Mouse (Mus musculus) kidney, postnatal 0 days (tissue): ENCODE measurements around the gene Ranbp9. TPM values are rescaled to one million over a fixed set of nuclear protein-coding genes. Genes with fewer than 3 reads are reported as not detected.
A peak's percentile ranks its signal among the peaks of the same experiment; 100 is the strongest.
"Not testable (repeated sequence)": the region's sequence is repeated elsewhere in the genome, so short reads cannot be mapped to it uniquely, and the experiment has no call there.

Source experiments
- ATAC-seq: fragments of 200-750 bp; cut with Nextera tagmentation; replicated peaks from 2 replicates; pipeline ENCODE4 v1.8.0; 2017; ENCODE audit warnings: low read depth, moderate number of reproducible peaks, moderate TSS enrichment, moderate library complexity; ENCODE audit not compliant: low FRiP score
- DNase-seq: peaks from one replicate; pipeline ENCODE4 v3.0.0-alpha.2; 2016; ENCODE audit warnings: low spot score
- H3K27ac ChIP-seq: fragments of 300-500 bp; sonication (generic); 2 replicates; pipeline ENCODE4 v1.5.1; 2014; ENCODE audit warnings: mild to moderate bottlenecking
- H3K27me3 ChIP-seq: fragments of 300-500 bp; sonication (generic); 2 replicates; pipeline ENCODE4 v1.6.1; 2014; ENCODE audit warnings: low read length, mixed read lengths; ENCODE audit not compliant: insufficient read depth
- H3K36me3 ChIP-seq: fragments of 300-500 bp; sonication (generic); 2 replicates; pipeline ENCODE4 v1.6.1; 2014; ENCODE audit warnings: low read length, mixed read lengths; ENCODE audit not compliant: insufficient read depth
- H3K4me1 ChIP-seq: fragments of 300-500 bp; sonication (generic); replicated peaks from 2 replicates; pipeline ENCODE4 v1.6.1; 2014; ENCODE audit warnings: antibody characterized with exemption, low read length, mixed read lengths; ENCODE audit not compliant: insufficient read depth
- H3K4me2 ChIP-seq: fragments of 300-500 bp; sonication (generic); 2 replicates; pipeline ENCODE4 v1.6.1; 2014; ENCODE audit warnings: mild to moderate bottlenecking, low read length, moderate library complexity, mixed read lengths
- H3K4me3 ChIP-seq: fragments of 300-500 bp; sonication (generic); replicated peaks from 2 replicates; pipeline ENCODE4 v1.5.1; 2014; ENCODE audit warnings: low read depth, low read length
- H3K9ac ChIP-seq: fragments of 300-500 bp; sonication (generic); 2 replicates; pipeline ENCODE4 v1.6.1; 2014; ENCODE audit warnings: low read depth, low read length
- H3K9me3 ChIP-seq: fragments of 300-500 bp; sonication (generic); replicated peaks from 2 replicates; pipeline ENCODE4 v1.6.1; 2016; ENCODE audit warnings: low read length, inconsistent platforms, mixed read lengths
- CTCF ChIP-seq: IDR thresholded peaks from 2 replicates; pipeline ENCODE4 v1.5.1; 2016; ENCODE audit warnings: antibody characterized with exemption, low read depth, mild to moderate bottlenecking, moderate library complexity
- WGBS: fragments of 180-500 bp; shearing (Covaris S2); extraction: QIAGEN DNeasy Blood & Tissue Kit; methylation state at CpG from one replicate; pipeline ENCODE4 v1.1.7; 2014; 5-methylcytosine and 5-hydroxymethylcytosine counted together
- polyA plus RNA-seq: library from polyadenylated mRNA; unstranded; fragments of >200 nt; fragmentation: Nextera tagmentation; extraction: Ambion mirVana; gene quantifications from 2 replicates; pipeline ENCODE4 v1.2.1, GENCODE M21; 2015

Gene Ranbp9
- polyA plus RNA-seq, 1 experiment from 2014 or later = 10.6 TPM

DNA sequence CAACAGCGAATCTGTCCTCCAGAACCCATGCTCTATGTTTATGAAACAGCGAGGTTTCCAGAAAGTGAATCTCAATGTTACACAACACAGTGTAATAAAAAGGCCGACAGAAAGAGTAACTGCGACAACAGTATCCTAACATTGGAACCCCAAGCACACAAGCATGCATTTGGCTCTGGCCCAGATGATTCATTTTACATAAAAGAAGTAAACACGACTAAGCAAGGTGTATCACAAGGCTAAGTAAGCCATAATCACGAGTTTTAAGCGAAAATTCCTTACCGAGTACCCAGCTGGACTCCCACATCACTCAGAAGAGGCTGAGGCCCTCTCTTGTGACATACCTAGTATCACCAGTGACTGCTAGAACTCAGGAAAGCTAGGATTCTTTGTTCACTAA, 2.5 kb downstream of the Ranbp9 start:
- ATAC-seq (no peak), DNase-seq (peak; percentile 46)
- Histone ChIP-seq H3K36me3 (no peaks in the 10 kb centered on the region), H3K4me2 (peak overlapping the region; percentile 74), H3K4me1 (peaks cover 20% of the 10 kb centered on the region), H3K9me3 (no peaks in the 10 kb centered on the region), H3K27me3 (no peaks in the 10 kb centered on the region), H3K9ac (peak overlapping the region; percentile 14; the same call in 1 of the 2 replicates), H3K27ac (no peak overlapping the region), H3K4me3 (peak overlapping the region; percentile 97)
- 6% methylated on average over 8 of the region's 8 CpGs for WGBS
- TF ChIP-seq CTCF = no peak

- Histone ChIP-seq H3K9me3 (no peaks in the 10 kb centered on the region), H3K4me1 (peaks cover 23% of the 10 kb centered on the region), H3K9ac (no peak overlapping the region), H3K4me3 (no peak overlapping the region), H3K4me2 (no peak overlapping the region), H3K27ac (no peak overlapping the region), H3K27me3 (no peaks in the 10 kb centered on the region), H3K36me3 (no peaks in the 10 kb centered on the region)
- no peak for TF ChIP-seq CTCF
- ATAC-seq = no peak
- DNase-seq = no peak
- WGBS = 91% methylated on average over 3 of the region's 3 CpGs
Observed at GRCm38 (mm10) chr13:43477098-43477697, 3.9 kb downstream of the Ranbp9 start.

GRCm38 (mm10) chr13:43476226-43476625, 4.9 kb downstream of the Ranbp9 start:
- peaks cover 17% of the 10 kb centered on the region for H3K4me1 ChIP-seq
- H3K9ac ChIP-seq = no peak overlapping the region
- no peaks in the 10 kb centered on the region for H3K9me3 ChIP-seq
- H3K27ac ChIP-seq = no peak overlapping the region
- DNase-seq (no peak), ATAC-seq (no peak)
- H3K27me3 ChIP-seq = no peaks in the 10 kb centered on the region
- 0 out of 2 replicates have a peak overlapping the region, but pooled peaks have one; percentile 3 for H3K4me2 ChIP-seq
- no peak for TF ChIP-seq CTCF
- H3K36me3 ChIP-seq = no peaks in the 10 kb centered on the region
- 42% methylated on average over 7 of the region's 7 CpGs for WGBS
- no peak overlapping the region for H3K4me3 ChIP-seq

DNA sequence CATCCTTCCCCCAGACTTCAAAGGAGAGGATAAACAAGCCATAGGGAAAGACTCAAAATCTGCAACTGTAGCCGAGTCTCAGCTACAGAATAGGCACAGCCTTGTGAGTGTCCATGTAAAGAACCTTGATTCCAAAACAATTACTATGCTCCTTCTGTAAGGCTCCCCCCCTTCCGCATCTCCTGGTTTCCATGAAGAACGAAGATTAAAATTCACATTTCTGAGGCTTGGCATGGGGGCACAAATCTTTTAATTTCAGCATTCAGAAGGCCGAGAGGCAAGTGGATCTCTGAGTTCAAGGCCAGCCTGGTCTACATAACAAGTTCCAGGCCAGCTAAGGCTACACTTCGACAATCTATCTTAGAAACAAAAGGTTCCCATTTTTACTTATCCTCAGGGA, 6.4 kb downstream of the Ranbp9 start:
- 71% methylated on average over 5 of the region's 5 CpGs for WGBS
- no peak overlapping the region for H3K27ac ChIP-seq
- DNase-seq = no peak

GRCm38 (mm10) chr13:43471861-43472260, 9.2 kb downstream of the Ranbp9 start:
- WGBS = 91% methylated on average over 1 of the region's 1 CpGs
- not testable (repeated sequence) for H3K9ac ChIP-seq, H3K36me3 ChIP-seq, ATAC-seq, H3K4me3 ChIP-seq, H3K27me3 ChIP-seq, H3K4me2 ChIP-seq, H3K27ac ChIP-seq, DNase-seq, H3K9me3 ChIP-seq
- H3K4me1 ChIP-seq = peaks cover 17% of the 10 kb centered on the region

More for the DNA sequence above, 6.4 kb downstream of the Ranbp9 start:
- peaks cover 17% of the 10 kb centered on the region for H3K4me1 ChIP-seq
- H3K4me3 ChIP-seq = no peak overlapping the region
- no peak overlapping the region for H3K4me2 ChIP-seq
- no peak for ATAC-seq
- no peak for TF ChIP-seq CTCF
- no peaks in the 10 kb centered on the region for H3K9me3 ChIP-seq
- H3K9ac ChIP-seq = no peak overlapping the region
- H3K27me3 ChIP-seq = no peaks in the 10 kb centered on the region
- H3K36me3 ChIP-seq = no peaks in the 10 kb centered on the region

DNA sequence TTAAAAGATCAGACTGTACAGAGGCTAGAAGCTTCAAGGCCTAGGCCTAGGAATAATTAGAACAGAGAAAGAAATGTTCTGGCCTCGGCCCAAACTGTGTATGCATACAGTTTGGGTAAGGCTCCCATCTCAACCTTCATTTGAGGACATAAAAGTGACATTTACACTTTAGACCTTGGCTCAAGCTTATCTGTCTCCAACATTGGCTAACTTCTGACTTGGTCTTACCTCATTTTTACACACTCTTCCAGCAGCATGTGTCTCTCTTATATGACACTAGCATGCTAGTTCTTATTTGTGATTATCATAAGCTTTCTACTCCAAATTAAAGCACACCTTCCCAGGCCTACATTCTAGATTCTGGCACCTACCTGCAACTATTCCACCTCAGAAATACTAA, 11.5 kb downstream of the Ranbp9 start:
- Histone ChIP-seq H3K4me2 (no peak overlapping the region), H3K36me3 (0 out of 2 replicates have a peak, but pooled peaks cover 4% of the 10 kb centered on the region), H3K4me1 (0 out of 2 replicates have a peak, but pooled peaks cover 7% of the 10 kb centered on the region), H3K27me3 (no peaks in the 10 kb centered on the region), H3K27ac (no peak overlapping the region), H3K9ac (no peak overlapping the region), H3K4me3 (no peak overlapping the region), H3K9me3 (no peaks in the 10 kb centered on the region)
- 100% methylated on average over 1 of the region's 1 CpGs for WGBS
- DNase-seq (no peak), ATAC-seq (no peak)
- TF ChIP-seq CTCF = no peak

DNA sequence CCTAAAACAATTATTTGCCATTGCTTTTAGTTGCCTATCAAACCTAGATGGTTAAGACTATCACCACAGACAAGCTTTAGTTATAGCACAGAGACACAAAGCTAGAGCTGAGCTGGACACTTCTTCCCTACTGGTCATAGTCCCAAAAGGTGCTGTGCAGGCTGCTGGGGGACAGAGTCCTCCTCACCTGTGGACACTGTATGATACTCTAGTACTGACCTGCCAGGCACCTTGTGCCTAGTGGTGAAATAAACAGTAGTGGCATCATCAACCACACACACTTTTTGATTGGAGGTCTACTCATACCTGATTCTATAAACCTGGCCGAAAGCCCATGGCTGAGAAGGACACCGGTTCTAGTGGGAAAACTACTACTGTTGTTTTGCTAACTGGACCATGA, 16.5 kb downstream of the Ranbp9 start:
- H3K9ac ChIP-seq = no peak overlapping the region
- 98% methylated on average over 2 of the region's 2 CpGs for WGBS
- no peak for TF ChIP-seq CTCF
- no peaks in the 10 kb centered on the region for H3K9me3 ChIP-seq
- DNase-seq (no peak), ATAC-seq (no peak)
- H3K27ac ChIP-seq = no peak overlapping the region
- H3K4me1 ChIP-seq = no peaks in the 10 kb centered on the region
- no peak overlapping the region for H3K4me2 ChIP-seq
- 0 out of 2 replicates have a peak, but pooled peaks cover 4% of the 10 kb centered on the region for H3K36me3 ChIP-seq
- no peak overlapping the region for H3K4me3 ChIP-seq
- H3K27me3 ChIP-seq = no peaks in the 10 kb centered on the region
